Mouse (Mus musculus): ENCODE measurements around the gene Pafah1b1. TPM values are rescaled to one million over a fixed set of nuclear protein-coding genes. Genes with fewer than 3 reads are reported as not detected.
A peak's percentile ranks its signal among the peaks of the same experiment; 100 is the strongest.

Gene Pafah1b1
- polyA plus RNA-seq, 1 experiment: 137 TPM

GRCm38 (mm10) chr11:74670151-74670550, 54.3 kb downstream of the Pafah1b1 start:
- Histone ChIP-seq H3K36me3 (ENCODE audit: control insufficient read depth, insufficient read depth, low read length, poor library complexity, severe bottlenecking) (peaks cover 59% of the 10 kb centered on the region), H3K4me3 (ENCODE audit: low read depth, low read length) (no peak overlapping the region), H3K9ac (ENCODE audit: low read depth, poor library complexity, severe bottlenecking) (no peak overlapping the region), H3K4me1 (ENCODE audit: control insufficient read depth, insufficient read depth, low read length) (no peaks in the 10 kb centered on the region), H3K27me3 (ENCODE audit: control insufficient read depth, insufficient read depth, low read length, poor library complexity, severe bottlenecking) (no peaks in the 10 kb centered on the region), H3K27ac (ENCODE audit: insufficient read depth, low read length) (0 out of 2 replicates have a peak overlapping the region, but pooled peaks have one; percentile 21), H3K9me3 (replicated peaks; ENCODE audit: control insufficient read depth, insufficient read depth, low read length, poor library complexity, severe bottlenecking) (no peaks in the 10 kb centered on the region)
- no peak for TF ChIP-seq EP300 (IDR thresholded peaks at IDR 0.05; ENCODE audit: insufficient read depth, low read depth, low read length)
- no peak for TF ChIP-seq CTCF (IDR thresholded peaks at IDR 0.05; ENCODE audit: low read depth, low read length)
- no peak for TF ChIP-seq POLR2A (IDR thresholded peaks at IDR 0.05; ENCODE audit: insufficient read depth, low read length)

GRCm38 (mm10) chr11:74668971-74669370, 55.5 kb downstream of the Pafah1b1 start:
- no peak for TF ChIP-seq EP300 (IDR thresholded peaks at IDR 0.05; ENCODE audit: insufficient read depth, low read depth, low read length)
- Histone ChIP-seq H3K27ac (ENCODE audit: insufficient read depth, low read length) (no peak overlapping the region), H3K36me3 (ENCODE audit: control insufficient read depth, insufficient read depth, low read length, poor library complexity, severe bottlenecking) (peaks cover 67% of the 10 kb centered on the region), H3K9me3 (replicated peaks; ENCODE audit: control insufficient read depth, insufficient read depth, low read length, poor library complexity, severe bottlenecking) (no peaks in the 10 kb centered on the region), H3K4me3 (ENCODE audit: low read depth, low read length) (no peak overlapping the region), H3K9ac (ENCODE audit: low read depth, poor library complexity, severe bottlenecking) (no peak overlapping the region), H3K4me1 (ENCODE audit: control insufficient read depth, insufficient read depth, low read length) (no peaks in the 10 kb centered on the region), H3K27me3 (ENCODE audit: control insufficient read depth, insufficient read depth, low read length, poor library complexity, severe bottlenecking) (no peaks in the 10 kb centered on the region)

- no peak for TF ChIP-seq POLR2A (IDR thresholded peaks at IDR 0.05; ENCODE audit: insufficient read depth, low read length)
- TF ChIP-seq EP300 (IDR thresholded peaks at IDR 0.05; ENCODE audit: insufficient read depth, low read depth, low read length): no peak
- TF ChIP-seq CTCF (IDR thresholded peaks at IDR 0.05; ENCODE audit: low read depth, low read length): no peak
- no peak overlapping the region for H3K27ac ChIP-seq (ENCODE audit: insufficient read depth, low read length)
- H3K9me3 ChIP-seq (replicated peaks; ENCODE audit: control insufficient read depth, insufficient read depth, low read length, poor library complexity, severe bottlenecking): no peaks in the 10 kb centered on the region
- H3K4me3 ChIP-seq (ENCODE audit: low read depth, low read length): no peak overlapping the region
- H3K4me1 ChIP-seq (ENCODE audit: control insufficient read depth, insufficient read depth, low read length): no peaks in the 10 kb centered on the region
- no peak overlapping the region for H3K9ac ChIP-seq (ENCODE audit: low read depth, poor library complexity, severe bottlenecking)
- H3K27me3 ChIP-seq (ENCODE audit: control insufficient read depth, insufficient read depth, low read length, poor library complexity, severe bottlenecking): no peaks in the 10 kb centered on the region
- H3K36me3 ChIP-seq (ENCODE audit: control insufficient read depth, insufficient read depth, low read length, poor library complexity, severe bottlenecking): peaks cover 69% of the 10 kb centered on the region
These were observed 56.0 kb downstream of the Pafah1b1 start for GRCm38 (mm10) chr11:74668466-74668865.

GRCm38 (mm10) chr11:74667582-74668010, 56.9 kb downstream of the Pafah1b1 start:
- H3K27ac ChIP-seq (ENCODE audit: insufficient read depth, low read length): no peak overlapping the region
- TF ChIP-seq POLR2A (IDR thresholded peaks at IDR 0.05; ENCODE audit: insufficient read depth, low read length) (no peak), EP300 (IDR thresholded peaks at IDR 0.05; ENCODE audit: insufficient read depth, low read depth, low read length) (no peak), CTCF (IDR thresholded peaks at IDR 0.05; ENCODE audit: low read depth, low read length) (no peak)
- no peaks in the 10 kb centered on the region for H3K9me3 ChIP-seq (replicated peaks; ENCODE audit: control insufficient read depth, insufficient read depth, low read length, poor library complexity, severe bottlenecking)

GRCm38 (mm10) chr11:74666776-74667581, 57.5 kb downstream of the Pafah1b1 start:
- Histone ChIP-seq H3K4me1 (ENCODE audit: control insufficient read depth, insufficient read depth, low read length) (no peaks in the 10 kb centered on the region), H3K9ac (ENCODE audit: low read depth, poor library complexity, severe bottlenecking) (no peak overlapping the region), H3K9me3 (replicated peaks; ENCODE audit: control insufficient read depth, insufficient read depth, low read length, poor library complexity, severe bottlenecking) (no peaks in the 10 kb centered on the region), H3K27me3 (ENCODE audit: control insufficient read depth, insufficient read depth, low read length, poor library complexity, severe bottlenecking) (no peaks in the 10 kb centered on the region), H3K36me3 (ENCODE audit: control insufficient read depth, insufficient read depth, low read length, poor library complexity, severe bottlenecking) (peaks cover 77% of the 10 kb centered on the region), H3K27ac (ENCODE audit: insufficient read depth, low read length) (no peak overlapping the region), H3K4me3 (ENCODE audit: low read depth, low read length) (no peak overlapping the region)
- TF ChIP-seq POLR2A (IDR thresholded peaks at IDR 0.05; ENCODE audit: insufficient read depth, low read length): no peak
- no peak for TF ChIP-seq EP300 (IDR thresholded peaks at IDR 0.05; ENCODE audit: insufficient read depth, low read depth, low read length)

More at GRCm38 (mm10) chr11:74667582-74668010, 56.9 kb downstream of the Pafah1b1 start:
- H3K4me3 ChIP-seq (ENCODE audit: low read depth, low read length): no peak overlapping the region
- H3K36me3 ChIP-seq (ENCODE audit: control insufficient read depth, insufficient read depth, low read length, poor library complexity, severe bottlenecking): peaks cover 72% of the 10 kb centered on the region
- no peaks in the 10 kb centered on the region for H3K4me1 ChIP-seq (ENCODE audit: control insufficient read depth, insufficient read depth, low read length)
- no peak overlapping the region for H3K9ac ChIP-seq (ENCODE audit: low read depth, poor library complexity, severe bottlenecking)
- no peaks in the 10 kb centered on the region for H3K27me3 ChIP-seq (ENCODE audit: control insufficient read depth, insufficient read depth, low read length, poor library complexity, severe bottlenecking)

- TF ChIP-seq POLR2A (IDR thresholded peaks at IDR 0.05; ENCODE audit: insufficient read depth, low read length) (no peak), EP300 (IDR thresholded peaks at IDR 0.05; ENCODE audit: insufficient read depth, low read depth, low read length) (no peak), CTCF (IDR thresholded peaks at IDR 0.05; ENCODE audit: low read depth, low read length) (no peak)
- peaks cover 82% of the 10 kb centered on the region for H3K36me3 ChIP-seq (ENCODE audit: control insufficient read depth, insufficient read depth, low read length, poor library complexity, severe bottlenecking)
- H3K4me1 ChIP-seq (ENCODE audit: control insufficient read depth, insufficient read depth, low read length): no peaks in the 10 kb centered on the region
- no peaks in the 10 kb centered on the region for H3K27me3 ChIP-seq (ENCODE audit: control insufficient read depth, insufficient read depth, low read length, poor library complexity, severe bottlenecking)
- H3K4me3 ChIP-seq (ENCODE audit: low read depth, low read length): no peak overlapping the region
- no peak overlapping the region for H3K27ac ChIP-seq (ENCODE audit: insufficient read depth, low read length)
- H3K9me3 ChIP-seq (replicated peaks; ENCODE audit: control insufficient read depth, insufficient read depth, low read length, poor library complexity, severe bottlenecking): no peaks in the 10 kb centered on the region
- H3K9ac ChIP-seq (ENCODE audit: low read depth, poor library complexity, severe bottlenecking): no peak overlapping the region
These were observed 58.2 kb downstream of the Pafah1b1 start for GRCm38 (mm10) chr11:74666284-74666652.

All from ES-Bruce4 (cell line).